In the genomic region with DNA sequence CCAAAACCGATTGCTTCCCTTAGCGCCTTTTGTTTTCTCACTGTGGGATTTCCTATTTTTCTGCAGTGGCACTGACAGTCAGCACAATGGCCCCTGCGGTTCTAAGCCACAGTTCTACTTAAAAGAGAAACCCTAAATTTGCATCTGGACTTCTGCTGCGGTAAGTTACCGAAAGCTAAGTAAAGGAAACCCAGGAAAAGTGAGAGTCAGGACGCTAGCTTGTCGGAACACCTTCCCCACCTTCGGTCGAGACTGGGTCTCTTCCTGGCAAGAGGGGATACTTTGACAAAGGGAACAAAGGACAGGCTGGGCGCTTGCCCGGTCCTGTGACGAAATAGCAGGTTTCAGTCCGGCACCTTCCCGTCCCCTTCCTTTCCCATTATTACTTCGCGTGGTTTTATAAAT, we compare ENCODE assay signal across 8 mouse cellular contexts. TPM values are rescaled to one million over a fixed set of nuclear protein-coding genes. Genes with fewer than 3 reads are reported as not detected.
DNase-seq lines count a peak whose midpoint lies in the region; ATAC-seq lines count a peak whose summit lies in the region.

No protein-coding gene starts in this region.

- ATAC-seq in embryonic facial prominence, embryonic 12.5 days (ENCODE audit: insufficient number of reproducible peaks, insufficient read depth, low FRiP score, low TSS enrichment): no peak
- no peak for ATAC-seq in liver, embryonic 11.5 days (replicated peaks; ENCODE audit: low FRiP score)
- no peak for ATAC-seq in midbrain, embryonic 16.5 days

- peak overlapping the region; percentile 21 for H3K9ac ChIP-seq in embryonic facial prominence, embryonic 12.5 days
- peak overlapping the region; percentile 31; the same call in 1 of the 2 replicates for H3K9ac ChIP-seq in liver, embryonic 11.5 days (ENCODE audit: low read depth, low read length)
- no peak overlapping the region for H3K9ac ChIP-seq in midbrain, embryonic 16.5 days (ENCODE audit: low read depth, low read length)

- peak; percentile 36 for DNase-seq in Muller cell, postnatal 12 days (ENCODE audit: inconsistent ontology term)
- DNase-seq in heart, postnatal 4 days: peak; percentile 40
- DNase-seq in liver, embryonic 11.5 days (ENCODE audit: low spot score): peak; percentile 33
- DNase-seq in cerebellum, postnatal 36 days: no peak
- DNase-seq in frontal cortex, postnatal 25 days (ENCODE audit: low spot score in 2 of 2): no peak
- DNase-seq in gastrocnemius, postnatal 4 days (ENCODE audit: low spot score in 2 of 2): no peak

- no peaks in the 10 kb centered on the region for H3K9me3 ChIP-seq in embryonic facial prominence, embryonic 12.5 days
- H3K9me3 ChIP-seq in liver, embryonic 11.5 days (ENCODE audit: control insufficient read depth, low read length): no peaks in the 10 kb centered on the region
- no peaks in the 10 kb centered on the region; the same call in 1 of the 2 replicates for H3K9me3 ChIP-seq in midbrain, embryonic 16.5 days (replicated peaks; ENCODE audit: control insufficient read depth, low read length, poor library complexity, severe bottlenecking)

- peaks cover 7% of the 10 kb centered on the region; the same call in 1 of the 2 replicates for H3K27me3 ChIP-seq in embryonic facial prominence, embryonic 12.5 days
- H3K27me3 ChIP-seq in liver, embryonic 11.5 days (replicated peaks; ENCODE audit: control insufficient read depth, insufficient read depth, low read length): no peaks in the 10 kb centered on the region
- H3K27me3 ChIP-seq in midbrain, embryonic 16.5 days (ENCODE audit: control insufficient read depth, insufficient read depth, low read depth, low read length): no peaks in the 10 kb centered on the region

- H3K4me2 ChIP-seq in embryonic facial prominence, embryonic 12.5 days (replicated peaks): peak overlapping the region; percentile 48
- peak overlapping the region; percentile 65 for H3K4me2 ChIP-seq in liver, embryonic 11.5 days
- H3K4me2 ChIP-seq in midbrain, embryonic 16.5 days (ENCODE audit: low read length): peak overlapping the region; percentile 17

- no peaks in the 10 kb centered on the region for H3K36me3 ChIP-seq in embryonic facial prominence, embryonic 12.5 days
- no peaks in the 10 kb centered on the region for H3K36me3 ChIP-seq in liver, embryonic 11.5 days (ENCODE audit: control insufficient read depth, insufficient read depth, low read length)
- no peaks in the 10 kb centered on the region for H3K36me3 ChIP-seq in midbrain, embryonic 16.5 days (ENCODE audit: control insufficient read depth, insufficient read depth, low read length)

- WGBS in embryonic facial prominence, embryonic 12.5 days: 6% methylated on average over 16 of the region's 16 CpGs
- WGBS in liver, embryonic 11.5 days: 6% methylated on average over 16 of the region's 16 CpGs
- 2% methylated on average over 16 of the region's 16 CpGs for WGBS in midbrain, embryonic 16.5 days

- peak overlapping the region; percentile 21 for H3K4me3 ChIP-seq in embryonic facial prominence, embryonic 12.5 days
- H3K4me3 ChIP-seq in liver, embryonic 11.5 days (ENCODE audit: low read depth, low read length): peak overlapping the region; percentile 36
- H3K4me3 ChIP-seq in midbrain, embryonic 16.5 days (ENCODE audit: low read depth, low read length): no peak overlapping the region

- H3K4me1 ChIP-seq in embryonic facial prominence, embryonic 12.5 days: no peaks in the 10 kb centered on the region
- no peaks in the 10 kb centered on the region for H3K4me1 ChIP-seq in liver, embryonic 11.5 days (replicated peaks; ENCODE audit: control insufficient read depth, insufficient read depth, low read length)
- no peaks in the 10 kb centered on the region for H3K4me1 ChIP-seq in midbrain, embryonic 16.5 days (ENCODE audit: control insufficient read depth, insufficient read depth, low read length)

- H3K27ac ChIP-seq in embryonic facial prominence, embryonic 12.5 days: no peak overlapping the region
- no peak overlapping the region for H3K27ac ChIP-seq in liver, embryonic 11.5 days (ENCODE audit: low read depth, low read length)
- H3K27ac ChIP-seq in midbrain, embryonic 16.5 days (ENCODE audit: low read length): no peak overlapping the region

RNA-seq across cellular contexts. Expression of a gene that starts 15.3 kb away (rescaled TPM):
- 16.6 and 18.9 TPM in 2 replicates for polyA plus RNA-seq in embryonic facial prominence, embryonic 12.5 days (2016; fragmentation: Nextera tagmentation; extraction: Ambion mirVana)
- 10 to 100 TPM; 10.4 to 14.0 TPM for total RNA-seq in heart, postnatal 4 days (2021)
- polyA plus RNA-seq in liver, embryonic 11.5 days (2014; fragmentation: Nextera tagmentation; extraction: Ambion mirVana): 10.8 and 12.6 TPM in 2 replicates
- 5.2 and 5.3 TPM in 2 replicates for polyA plus RNA-seq in midbrain, embryonic 16.5 days (2015; fragmentation: Nextera tagmentation; extraction: Ambion mirVana)
- 10 to 100 TPM; 32.3 to 36.0 TPM for total RNA-seq in gastrocnemius, postnatal 4 days (2021)

RNA-seq across cellular contexts. Expression of a gene that starts 23.1 kb away (rescaled TPM):
- 32.6 and 33.5 TPM in 2 replicates for polyA plus RNA-seq in embryonic facial prominence, embryonic 12.5 days (2016; fragmentation: Nextera tagmentation; extraction: Ambion mirVana)
- 10 to 100 TPM in 1 of 2 experiments, 1 to 10 TPM in 1; 9.4 to 12.0 TPM for total RNA-seq in heart, postnatal 4 days (2021)
- 22.2 and 27.9 TPM in 2 replicates for polyA plus RNA-seq in liver, embryonic 11.5 days (2014; fragmentation: Nextera tagmentation; extraction: Ambion mirVana)
- 32.7 and 39.0 TPM in 2 replicates for polyA plus RNA-seq in midbrain, embryonic 16.5 days (2015; fragmentation: Nextera tagmentation; extraction: Ambion mirVana)
- 1 to 10 TPM; 6.5 to 8.9 TPM for total RNA-seq in gastrocnemius, postnatal 4 days (2021)

Comparison
In these comparisons a context has a peak if more than half of its experiments do, and no peak if none do; other contexts are left out.
1. DNase-seq: peak in Muller cell, postnatal 12 days (single experiment), heart, postnatal 4 days (single experiment) and liver, embryonic 11.5 days (single experiment); none in cerebellum, postnatal 36 days (0 of 2), frontal cortex, postnatal 25 days (0 of 2) and gastrocnemius, postnatal 4 days (0 of 2).
2. Peak in every context shown above with its lines, with median percentiles within 50 percentile points of each other: H3K4me2 ChIP-seq.